21 mouse cellular contexts compared by ENCODE assay signal in the genomic region with DNA sequence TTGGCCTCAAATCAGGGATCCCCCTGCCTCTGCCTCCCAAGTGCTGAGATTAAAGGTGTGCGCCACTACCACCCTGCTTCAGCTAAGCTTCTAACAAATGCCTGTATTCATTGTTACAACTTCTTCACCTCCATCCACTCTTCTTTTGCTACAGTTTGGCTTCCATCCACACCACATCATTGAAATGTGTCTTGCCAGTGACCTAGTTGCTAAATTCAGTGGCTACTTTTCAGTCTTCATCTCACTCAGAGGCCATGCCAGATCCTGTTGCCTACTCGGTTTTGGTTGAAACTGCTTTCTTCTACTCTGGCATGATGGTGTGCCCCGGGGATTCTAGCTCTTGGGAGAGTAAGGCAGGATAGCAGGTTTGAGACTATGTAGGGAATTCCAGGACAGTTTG. TPM values are rescaled to one million over a fixed set of nuclear protein-coding genes. Genes with fewer than 3 reads are reported as not detected.
DNase-seq lines count a peak whose midpoint lies in the region; TF ChIP-seq lines count a peak whose summit lies in the region.
"Had no signal": no experiment of that assay in that cellular context is flagged by ENCODE, and none has a peak within 500 bp of the region (broad histone marks: within the 10 kb centered on the region; RNA-seq: fewer than 3 reads in every experiment).

No protein-coding gene starts in this region.

- H3K27ac ChIP-seq in layer of hippocampus, adult 2 months: peak overlapping the region; percentile 39; the same call in 1 of the 2 replicates
- H3K27ac ChIP-seq: embryonic facial prominence, embryonic 10.5 days; embryonic facial prominence, embryonic 13.5 days; forebrain, embryonic 12.5 days; forebrain, embryonic 15.5 days; hindbrain, embryonic 12.5 days; hindbrain, embryonic 15.5 days had no signal

- TF ChIP-seq CTCF in layer of hippocampus, adult 2 months (conservative IDR thresholded peaks at IDR 0.05): no peak

- H3K4me3 ChIP-seq in layer of hippocampus, adult 2 months: no peak overlapping the region
- H3K4me3 ChIP-seq: embryonic facial prominence, embryonic 10.5 days; embryonic facial prominence, embryonic 13.5 days; erythroblast, embryonic 14.5 days; forebrain, embryonic 12.5 days; forebrain, embryonic 15.5 days; hindbrain, embryonic 12.5 days; hindbrain, embryonic 15.5 days had no signal

- DNase-seq in adrenal gland, postnatal 14 days: peak; percentile 26
- no peak for DNase-seq in adrenal gland, postnatal 36 days
- DNase-seq in layer of hippocampus, adult 2 months (ENCODE audit: low spot score in 2 of 2): no peak
- no peak for DNase-seq in layer of hippocampus, postnatal 36 days
- DNase-seq in urinary bladder, postnatal 14 days (ENCODE audit: low spot score): peak; percentile 1
- no peak for DNase-seq in urinary bladder, postnatal 10 days (ENCODE audit: low spot score)
- DNase-seq in spleen, postnatal 4 days (ENCODE audit: low spot score in 2 of 2): no peak
- DNase-seq: adrenal gland, adult 8-10 months; B cell, adult 2 months; cerebellum, adult 11-12 months; cerebellum, adult 8-10 months; cerebellum, postnatal 36 days; embryo, embryonic 11 days; gastrocnemius, postnatal 25 days had no signal

RNA-seq across cellular contexts. Expression of a gene that starts 3.1 kb away (rescaled TPM):
- 26.6 and 35.7 TPM in 2 replicates for total RNA-seq in adrenal gland, postnatal 14 days (2021)
- total RNA-seq in adrenal gland, postnatal 36 days (2021): 10 to 100 TPM; 38.0 to 42.6 TPM
- 10 to 100 TPM; 15.8 to 16.5 TPM for total RNA-seq in layer of hippocampus, adult 2 months (2021)
- 10 to 100 TPM; 16.5 to 17.1 TPM for total RNA-seq in layer of hippocampus, postnatal 36 days (2021)

RNA-seq across cellular contexts. Expression of a gene that starts 3.2 kb away (rescaled TPM):
- total RNA-seq in adrenal gland, postnatal 14 days (2021): 28.7 and 31.7 TPM in 2 replicates
- 10 to 100 TPM; 28.0 to 31.8 TPM for total RNA-seq in adrenal gland, postnatal 36 days (2021)
- 1 to 10 TPM; 7.3 to 7.6 TPM for total RNA-seq in layer of hippocampus, adult 2 months (2021)
- 1 to 10 TPM; 7.7 to 8.1 TPM for total RNA-seq in layer of hippocampus, postnatal 36 days (2021)

Comparison
In these comparisons a context has a peak if more than half of its experiments do, and no peak if none do; other contexts are left out.
1. DNase-seq: peak in adrenal gland, postnatal 14 days (single experiment) and urinary bladder, postnatal 14 days (single experiment); none in adrenal gland, postnatal 36 days (0 of 2), layer of hippocampus, adult 2 months (0 of 2), layer of hippocampus, postnatal 36 days (0 of 2), urinary bladder, postnatal 10 days (single experiment) and spleen, postnatal 4 days (0 of 2).